Comparison of ENCODE assay signal across 10 mouse cellular contexts in the genomic region with DNA sequence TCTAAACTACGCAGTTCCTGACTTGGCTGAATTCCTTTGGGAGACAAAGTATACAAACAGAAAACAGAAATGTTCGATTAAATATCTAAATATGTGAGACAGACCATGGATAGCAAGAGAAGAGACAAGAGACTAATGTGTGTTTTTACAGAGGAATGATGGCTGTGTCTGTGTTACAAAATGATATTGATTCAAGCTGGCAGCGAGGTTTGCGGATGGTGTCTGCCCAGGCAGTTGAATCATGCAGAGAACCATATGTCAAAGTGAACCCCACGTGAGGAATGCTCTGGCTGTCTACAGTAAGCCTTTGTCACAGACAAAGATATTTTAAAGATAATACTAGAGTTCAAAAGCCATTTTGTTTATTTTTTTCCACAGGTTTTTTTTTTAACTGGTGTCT.
DNase-seq lines count a peak whose midpoint lies in the region; ATAC-seq and TF ChIP-seq lines count a peak whose summit lies in the region.
"Had no signal": no experiment of that assay in that cellular context is flagged by ENCODE, and none has a peak within 500 bp of the region (broad histone marks: within the 10 kb centered on the region; RNA-seq: fewer than 3 reads in every experiment).

No protein-coding gene starts in this region.

- H3K9ac ChIP-seq in lung, postnatal 0 days (replicated peaks; ENCODE audit: low read depth): no peak overlapping the region
- H3K9ac ChIP-seq: liver, embryonic 13.5 days had no signal

- no peaks in the 10 kb centered on the region for H3K27me3 ChIP-seq in lung, postnatal 0 days (replicated peaks; ENCODE audit: insufficient read depth, low read length)
- H3K27me3 ChIP-seq: liver, embryonic 13.5 days had no signal

- no peak overlapping the region for H3K27ac ChIP-seq in lung, postnatal 0 days (ENCODE audit: low read length)
- H3K27ac ChIP-seq: liver, embryonic 13.5 days had no signal

- DNase-seq in frontal cortex, postnatal 25 days (ENCODE audit: low spot score in 2 of 2): no peak
- peak; percentile 97 for DNase-seq in brain, adult 2 months (ENCODE audit: low read depth, low spot score)
- DNase-seq in embryo, embryonic 10.5 days (ENCODE audit: low spot score): peak; percentile 34
- peak; percentile 15 to 50 for DNase-seq in layer of hippocampus, postnatal 36 days
- no peak for DNase-seq in gastrocnemius, postnatal 10 days
- no peak for DNase-seq in lung, postnatal 0 days (ENCODE audit: low spot score)
- DNase-seq in natural killer cell, adult 2 months (ENCODE audit: low spot score in 2 of 2): no peak
- DNase-seq: liver, embryonic 13.5 days had no signal

- no peak for TF ChIP-seq EP300 in lung, postnatal 0 days (IDR thresholded peaks at IDR 0.05)

- H3K4me3 ChIP-seq in lung, postnatal 0 days (ENCODE audit: low read depth, low read length): no peak overlapping the region
- H3K4me3 ChIP-seq: liver, embryonic 13.5 days had no signal

- WGBS in lung, postnatal 0 days: 40% methylated on average over 5 of the region's 5 CpGs

- no peaks in the 10 kb centered on the region for H3K9me3 ChIP-seq in lung, postnatal 0 days (ENCODE audit: low read length)
- H3K9me3 ChIP-seq: liver, embryonic 13.5 days had no signal

- no peak overlapping the region for H3K4me2 ChIP-seq in lung, postnatal 0 days (replicated peaks; ENCODE audit: low read depth, low read length)
- H3K4me2 ChIP-seq: liver, embryonic 13.5 days had no signal

- no peak for TF ChIP-seq CTCF in lung, postnatal 0 days (IDR thresholded peaks at IDR 0.05)

- H3K36me3 ChIP-seq in lung, postnatal 0 days (ENCODE audit: insufficient read depth, low read length): no peaks in the 10 kb centered on the region
- H3K36me3 ChIP-seq: liver, embryonic 13.5 days had no signal

- peak; percentile 90 for ATAC-seq in frontal cortex, adult (ENCODE audit: low TSS enrichment)
- ATAC-seq in lung, postnatal 0 days: no peak
- ATAC-seq: Patski had no signal

- H3K4me1 ChIP-seq in lung, postnatal 0 days (ENCODE audit: insufficient read depth, low read depth, low read length): no peaks in the 10 kb centered on the region
- H3K4me1 ChIP-seq: liver, embryonic 13.5 days had no signal

Comparison
In these comparisons a context has a peak if more than half of its experiments do, and no peak if none do; other contexts are left out.
1. DNase-seq: peak in brain, adult 2 months (single experiment), embryo, embryonic 10.5 days (single experiment) and layer of hippocampus, postnatal 36 days (2 of 2); none in frontal cortex, postnatal 25 days (0 of 2), gastrocnemius, postnatal 10 days (single experiment), lung, postnatal 0 days (single experiment) and natural killer cell, adult 2 months (0 of 2).